Mouse (Mus musculus) E14TG2a.4 (cell line): ENCODE measurements around the gene Wipf3.

Experiments used
- CTCF ChIP-seq: conservative IDR thresholded peaks from 2 replicates; pipeline ENCODE4 v1.5.1; 2014; ENCODE audit warnings: low read length
- NANOG ChIP-seq: IDR thresholded peaks from 2 replicates; pipeline ENCODE4 v1.6.1; 2014; ENCODE audit warnings: borderline replicate concordance, low read length, mixed read lengths

GRCm38 (mm10) chr6:54509264-54509663 is 79.9 kb downstream of the Wipf3 start:
- TF ChIP-seq CTCF (no peak), NANOG (no peak)
